Mouse (Mus musculus) forebrain, postnatal 0 days (tissue): Measurements from ENCODE around the gene Speer4c. TPM values are rescaled to one million over a fixed set of nuclear protein-coding genes. Genes with fewer than 3 reads are reported as not detected.

Experiments used
- polyA plus RNA-seq: library from polyadenylated mRNA; unstranded; fragments of >200 nt; fragmentation: Nextera tagmentation; extraction: Ambion mirVana; gene quantifications from 2 replicates; pipeline ENCODE4 v1.2.1, GENCODE M21; 2015
- total RNA-seq: library from RNA; depleted of rRNA; stranded (reverse); fragments of >200 nt; gene quantifications from 2 replicates; pipeline ENCODE4 v1.2.3, GENCODE M21; 2014; rRNA removed

Gene Speer4c
- total and polyA plus RNA-seq, 2 experiments from 2014 or later = not detected

Other genes with a start within 250 kb of the Speer4c start
- gene Gm21149, start 237.7 kb downstream of the Speer4c start, total RNA-seq = not detected in 2 replicates
- 0.15 TPM in 1 of 2 replicates, not detected in the other for gene Gm21149, start 237.7 kb downstream of the Speer4c start, polyA plus RNA-seq
- gene Gm21190, start 185.0 kb downstream of the Speer4c start, total RNA-seq = not detected in 2 replicates
- not detected in 2 replicates for gene Gm21190, start 185.0 kb downstream of the Speer4c start, polyA plus RNA-seq
- not detected in 2 replicates for gene Gm21083, start 136.9 kb downstream of the Speer4c start, total RNA-seq
- gene Gm21083, start 136.9 kb downstream of the Speer4c start, polyA plus RNA-seq = not detected in 2 replicates
- not detected in 2 replicates for gene Speer4d, start 95.2 kb downstream of the Speer4c start, total RNA-seq
- not detected in 2 replicates for gene Speer4d, start 95.2 kb downstream of the Speer4c start, polyA plus RNA-seq
- gene 4930572O03Rik, start 57.2 kb downstream of the Speer4c start, total RNA-seq = not detected in 2 replicates
- gene 4930572O03Rik, start 57.2 kb downstream of the Speer4c start, polyA plus RNA-seq = not detected in 2 replicates
- 68.2 and 80.4 TPM in 2 replicates for gene Cacna2d1, start 220.4 kb upstream of the Speer4c start, total RNA-seq
- 15.1 and 28.5 TPM in 2 replicates for gene Cacna2d1, start 220.4 kb upstream of the Speer4c start, polyA plus RNA-seq